Comparison of ENCODE assay signal across 34 mouse cellular contexts in genomic region chr17:85014632-85015031, GRCm38 (mm10). TPM values are rescaled to one million over a fixed set of nuclear protein-coding genes. Genes with fewer than 3 reads are reported as not detected.
"Had no signal": no experiment of that assay in that cellular context is flagged by ENCODE, and none has a peak within 500 bp of the region (broad histone marks: within the 10 kb centered on the region; RNA-seq: fewer than 3 reads in every experiment).

No protein-coding gene starts in this region.

- ATAC-seq: liver, embryonic 12.5 days; liver, postnatal 0 days; lung, postnatal 0 days; midbrain, embryonic 13.5 days; midbrain, embryonic 15.5 days; midbrain, embryonic 16.5 days had no signal

- DNase-seq: left cerebral cortex, postnatal 4 days; liver; liver, embryonic 13.5 days; liver, postnatal 0 days; lung, adult 18-20 months; lung, adult 2 months; lung, embryonic 14.5 days; lung, postnatal 10 days; lung, postnatal 14 days; lung, postnatal 36 days; lung, postnatal 4 days; midbrain, embryonic 14.5 days had no signal

- H3K9ac ChIP-seq: limb, embryonic 12.5 days; limb, embryonic 13.5 days; limb, embryonic 15.5 days; liver, embryonic 12.5 days; liver, embryonic 13.5 days; liver, embryonic 14.5 days; liver, embryonic 15.5 days; liver, postnatal 0 days; lung, embryonic 14.5 days; lung, embryonic 15.5 days; midbrain, embryonic 12.5 days; midbrain, embryonic 13.5 days; midbrain, embryonic 15.5 days; neural tube, embryonic 12.5 days had no signal

- H3K4me3 ChIP-seq: limb, embryonic 10.5 days; limb, embryonic 12.5 days; limb, embryonic 13.5 days; limb, embryonic 15.5 days; liver, embryonic 12.5 days; liver, embryonic 13.5 days; liver, embryonic 15.5 days; lung, embryonic 15.5 days; megakaryocyte, embryonic 14.5 days; midbrain, embryonic 10.5 days; midbrain, embryonic 12.5 days; midbrain, embryonic 13.5 days; midbrain, embryonic 15.5 days; myocyte; neural tube, embryonic 12.5 days had no signal

- H3K27me3 ChIP-seq: limb, embryonic 12.5 days; limb, embryonic 13.5 days; limb, embryonic 15.5 days; liver, embryonic 12.5 days; liver, embryonic 13.5 days; liver, embryonic 15.5 days; lung, embryonic 15.5 days; megakaryocyte, embryonic 14.5 days; midbrain, embryonic 12.5 days; midbrain, embryonic 13.5 days; midbrain, embryonic 15.5 days; neural tube, embryonic 12.5 days had no signal

- H3K4me1 ChIP-seq: limb, embryonic 10.5 days; limb, embryonic 12.5 days; limb, embryonic 13.5 days; limb, embryonic 15.5 days; lung, embryonic 15.5 days; midbrain, embryonic 10.5 days; midbrain, embryonic 12.5 days; midbrain, embryonic 13.5 days; midbrain, embryonic 15.5 days; neural tube, embryonic 12.5 days had no signal

- H3K36me3 ChIP-seq: midbrain, embryonic 15.5 days had no signal

- H3K4me2 ChIP-seq: limb, embryonic 12.5 days; limb, embryonic 13.5 days; limb, embryonic 15.5 days; liver, embryonic 11.5 days; liver, embryonic 12.5 days; liver, embryonic 13.5 days; liver, embryonic 15.5 days; lung, embryonic 14.5 days; lung, embryonic 15.5 days; midbrain, embryonic 11.5 days; midbrain, embryonic 12.5 days; midbrain, embryonic 13.5 days; midbrain, embryonic 15.5 days; neural tube, embryonic 12.5 days had no signal

- H3K27ac ChIP-seq: limb, embryonic 10.5 days; limb, embryonic 12.5 days; limb, embryonic 13.5 days; limb, embryonic 15.5 days; liver, embryonic 12.5 days; liver, embryonic 13.5 days; liver, embryonic 14.5 days; liver, embryonic 15.5 days; lung, embryonic 15.5 days; macrophage; midbrain, embryonic 10.5 days; midbrain, embryonic 12.5 days; midbrain, embryonic 13.5 days; midbrain, embryonic 15.5 days; neural tube, embryonic 12.5 days had no signal

- H3K9me3 ChIP-seq: limb, embryonic 10.5 days; limb, embryonic 12.5 days; limb, embryonic 13.5 days; limb, embryonic 15.5 days; liver, embryonic 12.5 days; liver, embryonic 13.5 days; liver, embryonic 15.5 days; lung, embryonic 15.5 days; megakaryocyte, embryonic 14.5 days; midbrain, embryonic 10.5 days; midbrain, embryonic 12.5 days; midbrain, embryonic 13.5 days; midbrain, embryonic 15.5 days; neural tube, embryonic 12.5 days had no signal

RNA-seq across cellular contexts. Expression of gene Slc3a1, which starts 13.5 kb away (rescaled TPM):
- total RNA-seq: monocyte, adult 5-6 weeks had no signal
- polyA plus RNA-seq: lung, embryonic 16.5 days; macrophage had no signal
